Mouse (Mus musculus): Measurements from ENCODE around the gene Olfr56. TPM values are rescaled to one million over a fixed set of nuclear protein-coding genes. Genes with fewer than 3 reads are reported as not detected.
A peak's percentile ranks its signal among the peaks of the same experiment; 100 is the strongest.
"Not testable (repeated sequence)": the region's sequence is repeated elsewhere in the genome, so short reads cannot be mapped to it uniquely, and the experiment has no call there.

Gene Olfr56
- total RNA-seq, 2 experiments from 2014 or later: not detected

- no peak for DNase-seq (ENCODE audit: low spot score in 2 of 2)
- intact Hi-C loops (cut with DNase I): no loop called here
Observed at GRCm38 (mm10) chr11:49119635-49120034, 140.9 kb downstream of the Olfr56 start.

DNA sequence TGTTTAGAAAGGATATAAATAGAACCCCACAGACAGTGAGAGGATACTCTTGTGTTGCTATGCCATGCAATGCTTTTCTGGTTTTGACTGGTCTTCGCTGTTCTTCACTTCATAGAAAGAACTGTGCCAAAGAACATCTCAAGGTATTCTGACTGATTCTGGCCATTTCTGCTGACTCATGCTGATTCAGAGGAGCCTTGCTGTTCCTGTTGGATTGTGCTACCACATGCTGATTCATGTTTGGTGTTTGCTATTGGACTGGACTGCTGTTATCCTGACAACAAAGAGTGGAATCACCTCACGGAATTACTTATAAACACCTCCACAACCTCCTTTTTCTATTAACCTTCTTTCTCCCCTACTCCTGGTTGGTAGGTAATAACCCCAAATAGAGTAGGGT lies 145.5 kb downstream of the Olfr56 start:
- DNase-seq (ENCODE audit: low spot score in 2 of 2): no peak
- intact Hi-C loops (cut with DNase I): no loop called here

GRCm38 (mm10) chr11:49141974-49142373 lies 163.3 kb downstream of the Olfr56 start, which contains the start of gene Olfr1395:
Olfr1395 (plus strand) TSS chr11:49142274.
- intact Hi-C loops (cut with DNase I): no loop called here
- no peak for DNase-seq (ENCODE audit: low spot score in 2 of 2)

DNA sequence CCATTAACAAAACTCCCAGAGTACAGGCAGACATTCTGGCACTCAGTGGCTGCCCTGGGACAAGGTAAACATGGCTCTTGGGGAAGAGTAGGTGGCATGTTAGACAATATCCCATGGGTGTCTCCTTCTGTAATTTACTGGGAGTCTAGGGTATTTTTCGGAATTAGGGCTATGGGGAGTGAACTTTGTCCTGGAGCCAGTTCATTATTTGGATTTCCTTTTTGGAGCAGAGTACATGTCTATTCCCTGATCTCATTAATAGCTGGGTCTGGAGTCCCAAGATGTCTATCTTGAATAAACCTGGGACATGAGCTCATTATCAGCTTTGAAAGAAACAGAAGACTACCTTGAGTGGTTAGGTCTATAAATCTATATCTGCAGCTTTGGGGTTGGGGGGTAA lies 175.4 kb downstream of the Olfr56 start, which contains the start of gene Olfr1394:
Gene Olfr1394 (plus strand): TSS at position 301 of the 400 bp plus-strand sequence.
- intact Hi-C loops (cut with DNase I): no loop called here
- no peak for DNase-seq (ENCODE audit: low spot score in 2 of 2)

DNA sequence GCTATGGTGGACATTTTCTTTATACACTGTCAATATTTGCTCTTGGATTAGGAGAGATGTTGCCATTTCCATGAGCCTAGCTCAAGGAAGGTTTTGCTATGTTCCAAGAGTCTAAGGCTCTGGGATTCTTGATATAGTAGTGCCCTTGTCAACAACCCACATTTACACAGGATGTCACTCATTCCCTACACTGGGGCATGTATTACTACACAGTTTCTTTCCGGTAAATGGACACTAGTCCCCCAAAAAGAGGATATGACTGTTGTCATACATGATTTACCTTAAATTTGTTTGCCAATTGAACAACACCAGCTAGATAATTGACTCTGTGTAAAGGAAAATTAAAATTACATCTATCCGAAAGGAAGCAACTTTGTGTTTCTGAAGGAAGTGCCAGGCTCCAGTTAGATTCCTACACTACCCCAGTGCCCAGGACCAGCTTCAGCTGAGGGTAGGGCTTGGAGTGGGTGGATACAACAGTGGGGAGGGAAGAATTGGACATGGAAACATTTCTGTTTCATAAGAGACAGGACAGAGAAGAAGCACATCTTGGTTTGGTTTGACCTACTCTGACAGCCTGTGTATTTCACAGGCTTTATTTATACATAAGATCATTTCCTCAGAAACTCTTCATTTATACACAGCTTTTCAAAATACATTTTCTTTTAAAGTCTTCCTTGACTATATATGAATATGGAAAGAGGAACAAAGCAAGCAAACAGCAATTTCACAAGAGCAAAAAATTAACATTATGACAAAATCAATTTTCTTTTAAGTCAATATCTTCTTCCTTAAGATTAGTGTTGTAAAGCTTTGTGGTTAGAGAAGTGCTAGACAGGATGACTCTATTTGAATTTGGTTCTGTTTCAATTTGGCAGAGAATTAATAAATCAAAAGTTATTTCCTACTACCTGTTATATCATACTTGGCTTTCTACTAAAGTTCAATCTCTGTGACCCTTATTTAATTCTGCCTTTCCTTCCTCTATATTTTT lies 178.4 kb downstream of the Olfr56 start:
- intact Hi-C loops (cut with DNase I): no loop called here

GRCm38 (mm10) chr11:49168839-49169611 lies 190.3 kb downstream of the Olfr56 start:
- DNase-seq (ENCODE audit: low spot score in 2 of 2): peak; percentile 17 to 21
- intact Hi-C loops (cut with DNase I): no loop called here

More for the DNA sequence above, 178.4 kb downstream of the Olfr56 start:
- DNase-seq (ENCODE audit: low spot score in 2 of 2): no peak

DNA sequence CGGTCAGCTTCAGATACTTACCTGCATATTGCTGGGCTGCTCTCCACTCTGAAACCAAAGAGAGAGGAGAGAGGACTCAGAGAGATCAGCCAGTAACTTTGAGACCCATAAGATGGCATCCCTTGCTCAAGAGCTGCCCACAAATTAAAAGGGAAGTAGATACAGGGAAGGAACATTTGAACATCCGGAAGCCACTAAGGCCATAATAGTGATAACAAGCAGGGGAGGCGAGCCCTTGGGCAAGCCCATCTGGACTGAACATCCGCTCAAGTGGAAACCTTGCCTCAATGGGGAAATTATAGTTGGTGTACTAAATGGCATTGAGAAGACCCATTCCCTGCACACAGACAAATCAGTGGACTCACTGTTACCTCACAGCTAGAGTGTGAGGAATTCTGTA lies 191.9 kb downstream of the Olfr56 start:
- no peak for DNase-seq (ENCODE audit: low spot score in 2 of 2)
- intact Hi-C loops (cut with DNase I): no loop called here

GRCm38 (mm10) chr11:49175345-49175744 lies 196.7 kb downstream of the Olfr56 start:
- intact Hi-C loops (cut with DNase I): no loop called here
- no peak for DNase-seq (ENCODE audit: low spot score in 2 of 2)

DNA sequence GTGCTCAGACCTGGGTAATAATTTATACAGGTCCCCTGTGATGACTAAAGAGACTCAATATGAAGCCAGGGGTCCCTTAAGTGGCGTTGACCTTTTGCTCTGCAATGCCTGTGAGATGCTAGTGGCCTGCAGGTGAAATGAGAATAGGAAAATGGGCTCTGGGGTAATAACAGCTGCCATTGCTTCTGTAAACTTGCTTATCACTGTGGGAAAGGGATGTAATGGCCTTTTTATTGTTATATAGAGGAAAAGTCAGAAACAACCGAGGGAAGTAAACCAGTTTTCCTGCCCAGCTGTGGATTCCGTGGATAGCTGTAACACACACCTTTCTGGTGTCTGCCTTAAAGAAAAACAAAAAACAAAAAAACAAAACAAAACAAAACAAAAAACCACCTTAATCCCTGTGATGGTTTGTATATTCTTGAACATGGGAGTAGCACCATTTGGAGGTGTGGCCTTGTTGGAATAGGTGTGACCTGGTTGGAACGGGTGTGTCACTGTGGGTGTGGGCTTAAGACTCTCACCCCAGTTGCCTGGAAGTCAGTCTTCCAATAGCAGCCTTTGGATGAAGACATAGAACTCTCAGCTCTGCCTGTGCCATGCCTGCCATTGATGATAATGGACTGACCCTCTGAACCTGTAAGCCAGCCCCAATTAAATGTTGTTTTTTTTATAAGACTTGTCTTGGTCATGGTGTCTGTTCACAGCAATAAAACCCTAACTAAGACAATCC lies 197.5 kb downstream of the Olfr56 start:
- intact Hi-C loops (cut with DNase I); DNase-seq (ENCODE audit: low spot score in 2 of 2): not testable (repeated sequence)

DNA sequence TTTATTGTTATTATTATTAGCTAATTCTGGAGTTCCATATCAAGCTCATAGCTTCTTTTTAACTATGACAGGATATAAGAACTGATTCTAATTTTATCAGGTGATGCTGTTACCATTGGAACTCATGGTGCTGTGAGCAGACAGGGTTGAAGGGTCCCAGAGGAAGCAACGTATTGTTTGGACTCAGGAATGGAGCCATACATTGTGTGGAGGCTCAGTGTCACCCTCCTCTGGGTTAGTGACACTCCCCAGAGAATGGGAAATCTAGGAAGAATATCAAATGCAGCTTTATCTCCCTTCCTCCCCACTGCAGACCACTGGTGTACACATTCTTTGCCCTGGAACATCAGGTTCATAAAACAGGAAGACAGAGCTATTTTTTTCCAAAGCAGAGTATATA lies 204.5 kb downstream of the Olfr56 start:
- intact Hi-C loops (cut with DNase I): loop anchor here (10.0 kb wide), 1 partner anchor 308 kb away; the partner anchor contains the start of gene Irgm1
- no peak for DNase-seq (ENCODE audit: low spot score in 2 of 2)

Other genes starting within 250 kb of the Olfr56 start
- gene Rack1, start 178.6 kb upstream of the Olfr56 start, total RNA-seq (2021): 100 to 1,000 TPM; 215 to 226 TPM
- gene Trim41, start 161.5 kb upstream of the Olfr56 start, total RNA-seq (2021): 10 to 100 TPM; 61.2 to 62.1 TPM
- gene Trim7, start 152.7 kb upstream of the Olfr56 start, total RNA-seq (2021): 1 to 10 TPM; 2.5 to 3.0 TPM
- 1 to 10 TPM; 1.3 to 3.0 TPM for gene Gm12184, start 152.2 kb upstream of the Olfr56 start, total RNA-seq (2021)
- 1 to 10 TPM; 5.2 to 6.2 TPM for gene Irgm1, start 107.2 kb upstream of the Olfr56 start, total RNA-seq (2021)
- under 1 TPM; 0.16 to 0.22 TPM for gene Gm5431, start 76.7 kb upstream of the Olfr56 start, total RNA-seq (2021)
- 1 to 10 TPM in 1 of 2 experiments, under 1 TPM in 1; 0.99 to 1.5 TPM for gene Psme2b, start 32.7 kb upstream of the Olfr56 start, total RNA-seq (2021)
- gene 9930111J21Rik1, start 509 bp downstream of the Olfr56 start, total RNA-seq (2021): under 1 TPM; 0.81 to 0.95 TPM
- under 1 TPM; 0.15 to 0.20 TPM for gene Gm12185, start 13.3 kb downstream of the Olfr56 start, total RNA-seq (2021)
- gene Tgtp1, start 15.3 kb downstream of the Olfr56 start, total RNA-seq (2021): under 1 TPM; 0.39 to 0.43 TPM
- gene 9930111J21Rik2, start 72.4 kb downstream of the Olfr56 start, total RNA-seq (2021): 1 to 10 TPM; 1.1 to 1.2 TPM
- under 1 TPM in 1 of 2 experiments, not detected in 1; 0.18 TPM for gene Tgtp2, start 85.3 kb downstream of the Olfr56 start, total RNA-seq (2021)
- under 1 TPM in 1 of 2 experiments, not detected in 1; 0.74 TPM for gene Ifi47, start 97.7 kb downstream of the Olfr56 start, total RNA-seq (2021)
- not detected for gene Olfr1396, start 136.0 kb downstream of the Olfr56 start, total RNA-seq (2021)
- gene Olfr1395, start 163.4 kb downstream of the Olfr56 start, total RNA-seq (2021): not detected
- gene Olfr1394, start 175.5 kb downstream of the Olfr56 start, total RNA-seq (2021): not detected
- not detected for gene Btnl9, start 208.3 kb downstream of the Olfr56 start, total RNA-seq (2021)
- 10 to 100 TPM; 45.8 to 55.7 TPM for gene Zfp62, start 224.4 kb downstream of the Olfr56 start, total RNA-seq (2021)